Mouse (Mus musculus) lung, embryonic 14.5 days (tissue): Measurements from ENCODE around the gene Rtkn2. TPM values are rescaled to one million over a fixed set of nuclear protein-coding genes. Genes with fewer than 3 reads are reported as not detected.
"Not testable (repeated sequence)": the region's sequence is repeated elsewhere in the genome, so short reads cannot be mapped to it uniquely, and the experiment has no call there.

ENCODE experiments used
- ATAC-seq: fragments of 200-750 bp; cut with Nextera tagmentation; 2 replicates; pipeline ENCODE4 v1.8.0; 2017; ENCODE audit warnings: mild to moderate bottlenecking, moderate TSS enrichment, moderate library complexity; ENCODE audit not compliant: insufficient read depth
- DNase-seq: peaks from one replicate; pipeline ENCODE4 v3.0.0-alpha.2; 2015
- H3K27ac ChIP-seq: fragments of 300-500 bp; sonication (generic); 2 replicates; pipeline ENCODE4 v1.5.1; 2014; ENCODE audit warnings: low read depth, mild to moderate bottlenecking, moderate library complexity
- H3K27me3 ChIP-seq: fragments of 300-500 bp; sonication (generic); 2 replicates; pipeline ENCODE4 v1.6.1; 2014; ENCODE audit warnings: low read length, control low read depth; ENCODE audit not compliant: insufficient read depth
- H3K36me3 ChIP-seq: fragments of 300-500 bp; sonication (generic); 2 replicates; pipeline ENCODE4 v1.6.1; 2014; ENCODE audit warnings: control low read depth; ENCODE audit not compliant: insufficient read depth
- H3K4me1 ChIP-seq: fragments of 300-500 bp; sonication (generic); 2 replicates; pipeline ENCODE4 v1.6.1; 2014; ENCODE audit warnings: antibody characterized with exemption, control low read depth; ENCODE audit not compliant: insufficient read depth
- H3K4me2 ChIP-seq: fragments of 300-500 bp; sonication (generic); 2 replicates; pipeline ENCODE4 v1.6.1; 2014; ENCODE audit warnings: mild to moderate bottlenecking
- H3K4me3 ChIP-seq: fragments of 300-500 bp; sonication (generic); 2 replicates; pipeline ENCODE4 v1.5.1; 2014; ENCODE audit warnings: low read depth, low read length
- H3K9ac ChIP-seq: fragments of 300-500 bp; sonication (generic); 2 replicates; pipeline ENCODE4 v1.6.1; 2014
- H3K9me3 ChIP-seq: fragments of 300-500 bp; sonication (generic); 2 replicates; pipeline ENCODE4 v1.6.1; 2016; ENCODE audit warnings: low read depth, low read length, control low read depth
- CTCF ChIP-seq: IDR thresholded peaks from 2 replicates; pipeline ENCODE4 v1.5.1; 2016; ENCODE audit warnings: antibody characterized with exemption, low read depth
- WGBS: fragments of 180-500 bp; shearing (Covaris S2); extraction: QIAGEN DNeasy Blood & Tissue Kit; methylation state at CpG from one replicate; pipeline ENCODE4 v1.1.7; 2014; 5-methylcytosine and 5-hydroxymethylcytosine counted together
- polyA plus RNA-seq: library from polyadenylated mRNA; unstranded; fragments of >200 nt; fragmentation: Nextera tagmentation; extraction: Ambion mirVana; gene quantifications from 2 replicates; pipeline ENCODE4 v1.2.1, GENCODE M21; 2014

Rtkn2 gene
- polyA plus RNA-seq, 1 experiment from 2014 or later = 16.0 TPM

- peaks cover 58% of the 10 kb centered on the region for H3K36me3 ChIP-seq
- no peak overlapping the region for H3K9ac ChIP-seq
- no peak overlapping the region for H3K27ac ChIP-seq
- TF ChIP-seq CTCF = no peak
- H3K4me1 ChIP-seq = peaks cover 9% of the 10 kb centered on the region; the same call in 1 of the 2 replicates
- no peaks in the 10 kb centered on the region for H3K27me3 ChIP-seq
- H3K9me3 ChIP-seq = no peaks in the 10 kb centered on the region
- ATAC-seq (no peak), DNase-seq (no peak)
- H3K4me3 ChIP-seq = no peak overlapping the region
- 70% methylated on average over 3 of the region's 3 CpGs for WGBS
- no peak overlapping the region for H3K4me2 ChIP-seq
Measured at GRCm38 (mm10) chr10:68093496-68093895, 114.1 kb downstream of the Rtkn2 start.

GRCm38 (mm10) chr10:68095136-68095535 is 115.8 kb downstream of the Rtkn2 start:
- no peaks in the 10 kb centered on the region for H3K9me3 ChIP-seq
- H3K4me2 ChIP-seq = no peak overlapping the region
- no peak overlapping the region for H3K9ac ChIP-seq
- H3K27me3 ChIP-seq = no peaks in the 10 kb centered on the region
- H3K4me1 ChIP-seq = peaks cover 7% of the 10 kb centered on the region; the same call in 1 of the 2 replicates
- DNase-seq (no peak), ATAC-seq (no peak)
- H3K36me3 ChIP-seq = peaks cover 67% of the 10 kb centered on the region
- H3K27ac ChIP-seq = no peak overlapping the region
- H3K4me3 ChIP-seq = no peak overlapping the region
- no peak for TF ChIP-seq CTCF
- 50% methylated on average over 2 of the region's 2 CpGs for WGBS

GRCm38 (mm10) chr10:68096395-68096794 is 117.0 kb downstream of the Rtkn2 start:
- ATAC-seq (no peak), DNase-seq (no peak)
- Histone ChIP-seq H3K27me3 (no peaks in the 10 kb centered on the region), H3K4me1 (no peaks in the 10 kb centered on the region), H3K4me2 (no peak overlapping the region), H3K9ac (no peak overlapping the region), H3K9me3 (no peaks in the 10 kb centered on the region), H3K4me3 (no peak overlapping the region), H3K36me3 (peaks cover 79% of the 10 kb centered on the region), H3K27ac (no peak overlapping the region)
- no peak for TF ChIP-seq CTCF
- WGBS = 93% methylated on average over 12 of the region's 12 CpGs

GRCm38 (mm10) chr10:68097821-68098675 is 118.7 kb downstream of the Rtkn2 start:
- H3K4me3 ChIP-seq = no peak overlapping the region
- no peaks in the 10 kb centered on the region for H3K9me3 ChIP-seq
- no peak for ATAC-seq
- H3K36me3 ChIP-seq = peaks cover 89% of the 10 kb centered on the region
- H3K9ac ChIP-seq = no peak overlapping the region
- no peak overlapping the region for H3K27ac ChIP-seq
- H3K4me2 ChIP-seq = no peak overlapping the region
- no peaks in the 10 kb centered on the region for H3K27me3 ChIP-seq
- 92% methylated on average over 19 of the region's 19 CpGs for WGBS
- no peak for DNase-seq
- no peaks in the 10 kb centered on the region for H3K4me1 ChIP-seq
- no peak for TF ChIP-seq CTCF

- WGBS = 89% methylated on average over 7 of the region's 7 CpGs
- not testable (repeated sequence) for H3K9ac ChIP-seq, ATAC-seq, H3K27ac ChIP-seq, H3K4me2 ChIP-seq, H3K4me3 ChIP-seq, DNase-seq, H3K9me3 ChIP-seq, H3K27me3 ChIP-seq
- H3K36me3 ChIP-seq = peaks cover 71% of the 10 kb centered on the region
- peaks cover 12% of the 10 kb centered on the region for H3K4me1 ChIP-seq
Measured at GRCm38 (mm10) chr10:68099801-68100200, 120.4 kb downstream of the Rtkn2 start.

GRCm38 (mm10) chr10:68100506-68100905 is 121.1 kb downstream of the Rtkn2 start:
- 74% methylated on average over 8 of the region's 8 CpGs for WGBS
- TF ChIP-seq CTCF = no peak
- DNase-seq = no peak

GRCm38 (mm10) chr10:68101251-68101650 is 121.9 kb downstream of the Rtkn2 start:
- ATAC-seq = no peak
- WGBS = 76% methylated on average over 4 of the region's 4 CpGs

More at GRCm38 (mm10) chr10:68100506-68100905, 121.1 kb downstream of the Rtkn2 start:
- no peaks in the 10 kb centered on the region for H3K9me3 ChIP-seq
- no peak overlapping the region for H3K4me3 ChIP-seq
- no peak overlapping the region for H3K9ac ChIP-seq
- H3K4me1 ChIP-seq = peaks cover 19% of the 10 kb centered on the region
- ATAC-seq = no peak
- H3K4me2 ChIP-seq = no peak overlapping the region
- no peak overlapping the region for H3K27ac ChIP-seq
- peaks cover 64% of the 10 kb centered on the region for H3K36me3 ChIP-seq
- no peaks in the 10 kb centered on the region for H3K27me3 ChIP-seq

More at GRCm38 (mm10) chr10:68101251-68101650, 121.9 kb downstream of the Rtkn2 start:
- Histone ChIP-seq H3K9ac (no peak overlapping the region), H3K4me1 (peaks cover 21% of the 10 kb centered on the region), H3K9me3 (no peaks in the 10 kb centered on the region), H3K27ac (no peak overlapping the region; the same call in 1 of the 2 replicates), H3K36me3 (peaks cover 57% of the 10 kb centered on the region), H3K27me3 (no peaks in the 10 kb centered on the region), H3K4me2 (no peak overlapping the region), H3K4me3 (no peak overlapping the region)
- TF ChIP-seq CTCF = no peak
- DNase-seq = no peak
